Mouse (Mus musculus) lung, embryonic 16.5 days (tissue): Measurements from ENCODE around the gene Ppil2. TPM values are rescaled to one million over a fixed set of nuclear protein-coding genes. Genes with fewer than 3 reads are reported as not detected.

Experiments used
- ATAC-seq: fragments of 200-750 bp; cut with Nextera tagmentation; 2 replicates; pipeline ENCODE4 v1.8.0; 2017; ENCODE audit warnings: low read depth, mild to moderate bottlenecking, moderate library complexity
- H3K27ac ChIP-seq: fragments of 300-500 bp; sonication (generic); 2 replicates; pipeline ENCODE4 v1.5.1; 2014; ENCODE audit warnings: mild to moderate bottlenecking, control low read depth, low read length
- H3K27me3 ChIP-seq: fragments of 300-500 bp; sonication (generic); 2 replicates; pipeline ENCODE4 v1.6.1; 2014; ENCODE audit warnings: low read depth, low read length, mixed read lengths; ENCODE audit not compliant: control insufficient read depth, insufficient read depth
- H3K36me3 ChIP-seq: fragments of 300-500 bp; sonication (generic); 2 replicates; pipeline ENCODE4 v1.6.1; 2014; ENCODE audit warnings: low read length; ENCODE audit not compliant: control insufficient read depth, insufficient read depth
- H3K4me1 ChIP-seq: fragments of 300-500 bp; sonication (generic); replicated peaks from 2 replicates; pipeline ENCODE4 v1.6.1; 2014; ENCODE audit warnings: low read length, mixed read lengths; ENCODE audit not compliant: control insufficient read depth, insufficient read depth
- H3K4me2 ChIP-seq: fragments of 300-500 bp; sonication (generic); 2 replicates; pipeline ENCODE4 v1.6.1; 2014; ENCODE audit warnings: low read depth, low read length, control low read depth
- H3K4me3 ChIP-seq: fragments of 300-500 bp; sonication (generic); 2 replicates; pipeline ENCODE4 v1.5.1; 2014; ENCODE audit warnings: mild to moderate bottlenecking, low read length, control low read depth
- H3K9ac ChIP-seq: fragments of 300-500 bp; sonication (generic); 2 replicates; pipeline ENCODE4 v1.6.1; 2014; ENCODE audit warnings: low read length, control low read depth
- H3K9me3 ChIP-seq: fragments of 300-500 bp; sonication (generic); 2 replicates; pipeline ENCODE4 v1.6.1; 2016; ENCODE audit warnings: low read length; ENCODE audit not compliant: control insufficient read depth
- WGBS: fragments of 180-500 bp; shearing (Covaris S2); extraction: QIAGEN DNeasy Blood & Tissue Kit; methylation state at CpG from one replicate; pipeline ENCODE4 v1.1.7; 2014; 5-methylcytosine and 5-hydroxymethylcytosine counted together
- microRNA counts: library from miRNA; unstranded; fragments of <30 nt; microRNA quantifications from one replicate; lab custom pipeline; 2016
- microRNA-seq: library from miRNA; unstranded; fragments of <30 nt; microRNA quantifications from one replicate; pipeline ENCODE4, GENCODE M21; 2016
- polyA plus RNA-seq: library from polyadenylated mRNA; unstranded; fragments of >200 nt; fragmentation: Nextera tagmentation; extraction: Ambion mirVana; gene quantifications from 2 replicates; pipeline ENCODE4 v1.2.1, GENCODE M21; 2015

Gene Ppil2
- polyA plus RNA-seq, 1 experiment from 2014 or later = 146 TPM

- H3K4me3 ChIP-seq = no peak overlapping the region
- H3K4me1 ChIP-seq = no peaks in the 10 kb centered on the region
- no peak overlapping the region for H3K4me2 ChIP-seq
- 67% methylated on average over 3 of the region's 3 CpGs for WGBS
- ATAC-seq = no peak
- H3K27me3 ChIP-seq = no peaks in the 10 kb centered on the region
- H3K9me3 ChIP-seq = no peaks in the 10 kb centered on the region
- no peak overlapping the region for H3K27ac ChIP-seq
- H3K36me3 ChIP-seq = peaks cover 2% of the 10 kb centered on the region; the same call in 1 of the 2 replicates
- no peak overlapping the region for H3K9ac ChIP-seq
These were observed 57.2 kb downstream of the Ppil2 start for GRCm38 (mm10) chr16:17053903-17054302.

DNA sequence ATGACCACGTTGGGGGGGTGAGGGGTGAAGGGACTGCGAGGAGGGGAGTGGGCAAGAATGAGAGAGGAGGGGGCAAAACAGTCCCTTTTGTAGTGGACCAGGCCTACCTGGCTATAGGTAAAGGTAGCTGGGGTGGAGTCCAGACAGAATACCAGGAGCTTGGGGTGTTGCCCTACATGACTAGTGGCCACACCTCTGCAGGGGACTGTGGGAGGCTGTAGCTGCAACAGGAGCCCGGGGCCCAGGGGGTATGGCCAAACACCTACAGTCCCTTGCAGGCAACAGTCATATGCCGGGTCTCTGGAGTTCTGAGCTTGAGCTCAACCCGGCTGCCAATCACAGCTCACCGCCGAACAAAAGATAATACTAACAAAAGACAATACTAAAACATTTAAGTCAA is 59.0 kb downstream of the Ppil2 start:
- no peak overlapping the region for H3K4me2 ChIP-seq
- no peaks in the 10 kb centered on the region for H3K4me1 ChIP-seq
- peaks cover 8% of the 10 kb centered on the region; the same call in 1 of the 2 replicates for H3K36me3 ChIP-seq
- H3K27me3 ChIP-seq = no peaks in the 10 kb centered on the region
- 76% methylated on average over 7 of the region's 7 CpGs for WGBS
- no peak overlapping the region for H3K4me3 ChIP-seq
- H3K27ac ChIP-seq = no peak overlapping the region
- no peaks in the 10 kb centered on the region for H3K9me3 ChIP-seq
- H3K9ac ChIP-seq = no peak overlapping the region
- 0 out of 2 replicates have a peak, but pooled peaks have one; percentile 20 for ATAC-seq

DNA sequence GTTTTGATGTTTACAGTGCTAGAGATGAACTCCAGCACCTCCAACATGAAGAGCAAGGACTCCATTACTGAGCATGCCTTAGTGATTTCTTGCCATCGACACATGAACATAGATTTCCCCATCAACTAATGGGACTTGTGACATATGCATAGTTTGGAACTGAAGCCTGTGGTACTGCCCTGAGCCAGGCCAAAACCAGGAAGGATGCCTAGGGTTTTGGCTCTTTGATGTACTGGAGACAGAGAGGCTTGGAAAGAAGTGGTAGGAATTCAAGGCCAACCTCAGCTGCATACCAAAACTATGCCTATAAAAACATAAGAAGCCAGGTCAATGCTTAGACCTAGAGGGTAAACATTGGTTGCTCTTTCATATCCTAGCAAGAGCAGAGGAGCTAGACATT is 61.2 kb downstream of the Ppil2 start:
- no peak overlapping the region for H3K27ac ChIP-seq
- no peaks in the 10 kb centered on the region for H3K4me1 ChIP-seq
- no peak for ATAC-seq
- H3K4me3 ChIP-seq = no peak overlapping the region
- H3K27me3 ChIP-seq = no peaks in the 10 kb centered on the region
- H3K36me3 ChIP-seq = peaks cover 14% of the 10 kb centered on the region; the same call in 1 of the 2 replicates
- WGBS = 91% methylated on average over 1 of the region's 1 CpGs
- no peak overlapping the region for H3K9ac ChIP-seq
- no peak overlapping the region for H3K4me2 ChIP-seq
- H3K9me3 ChIP-seq = no peaks in the 10 kb centered on the region

DNA sequence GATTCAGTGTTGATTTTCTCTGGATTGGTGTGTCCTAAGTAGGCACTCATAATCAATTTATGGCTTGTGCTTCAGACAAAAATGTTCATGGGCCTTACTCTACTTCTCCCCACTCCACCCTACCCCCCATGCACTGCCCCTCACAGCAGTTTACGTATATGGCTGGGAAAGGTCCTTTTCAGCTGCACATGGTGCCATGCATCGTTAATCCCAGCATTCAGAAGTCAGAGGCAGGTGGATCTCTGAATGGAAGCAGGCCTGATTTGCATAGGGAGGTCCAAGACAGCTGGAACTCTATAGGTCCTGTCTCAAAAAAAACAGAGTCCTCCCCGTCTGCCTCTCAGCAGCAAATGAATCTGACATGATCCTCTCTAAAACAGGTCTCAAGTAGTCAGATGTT is 65.8 kb downstream of the Ppil2 start:
- no peak overlapping the region for H3K4me3 ChIP-seq
- no peaks in the 10 kb centered on the region for H3K9me3 ChIP-seq
- no peak overlapping the region for H3K9ac ChIP-seq
- no peak overlapping the region for H3K4me2 ChIP-seq
- no peak overlapping the region for H3K27ac ChIP-seq
- H3K27me3 ChIP-seq = no peaks in the 10 kb centered on the region
- no peak for ATAC-seq
- 79% methylated on average over 3 of the region's 3 CpGs for WGBS
- H3K4me1 ChIP-seq = no peaks in the 10 kb centered on the region
- H3K36me3 ChIP-seq = peaks cover 32% of the 10 kb centered on the region

- 89% methylated on average over 3 of the region's 3 CpGs for WGBS
- Histone ChIP-seq H3K4me2 (no peak overlapping the region), H3K4me1 (no peaks in the 10 kb centered on the region), H3K27ac (no peak overlapping the region), H3K4me3 (no peak overlapping the region), H3K9me3 (no peaks in the 10 kb centered on the region), H3K27me3 (no peaks in the 10 kb centered on the region), H3K36me3 (peaks cover 38% of the 10 kb centered on the region), H3K9ac (no peak overlapping the region)
- ATAC-seq = no peak
These were observed 66.7 kb downstream of the Ppil2 start for GRCm38 (mm10) chr16:17044320-17044719.

- peaks cover 45% of the 10 kb centered on the region for H3K36me3 ChIP-seq
- no peak overlapping the region for H3K27ac ChIP-seq
- 94% methylated on average over 1 of the region's 1 CpGs for WGBS
- H3K4me3 ChIP-seq = no peak overlapping the region
- no peaks in the 10 kb centered on the region for H3K9me3 ChIP-seq
- no peak overlapping the region for H3K4me2 ChIP-seq
- no peaks in the 10 kb centered on the region for H3K27me3 ChIP-seq
- ATAC-seq = no peak
- H3K4me1 ChIP-seq = no peaks in the 10 kb centered on the region
- H3K9ac ChIP-seq = no peak overlapping the region
These were observed 69.6 kb downstream of the Ppil2 start for GRCm38 (mm10) chr16:17041417-17041816.

GRCm38 (mm10) chr16:17040716-17041115 is 70.3 kb downstream of the Ppil2 start:
- peaks cover 49% of the 10 kb centered on the region for H3K36me3 ChIP-seq
- H3K9ac ChIP-seq = no peak overlapping the region
- H3K4me1 ChIP-seq = no peaks in the 10 kb centered on the region
- no peaks in the 10 kb centered on the region for H3K27me3 ChIP-seq
- ATAC-seq = no peak
- WGBS = 89% methylated on average over 3 of the region's 3 CpGs
- H3K27ac ChIP-seq = no peak overlapping the region
- H3K4me3 ChIP-seq = no peak overlapping the region
- H3K4me2 ChIP-seq = no peak overlapping the region
- no peaks in the 10 kb centered on the region for H3K9me3 ChIP-seq

MicroRNAs within 50 kb of the gene (microRNA counts, 519-probe panel; counts per million panel counts)
- microRNA mmu-miR-130b (lab: Ali Mortazavi, UCI) (4,014 counts per million, percentile 81 among the panel's probes with 10 or more counts), microRNA mmu-miR-301b (lab: Ali Mortazavi, UCI) (2,924 counts per million, percentile 56 among the panel's probes with 10 or more counts)

Small RNA genes lying within 50 kb of the gene (microRNA-seq; reads per million reads assigned to microRNA genes)
- gene Mir130b (4,123 reads per million, percentile 89 among the genes with 10 or more reads in this experiment), gene Mir301b (50.6 reads per million, percentile 43 among the genes with 10 or more reads in this experiment)

Other genes with a start within 250 kb of the Ppil2 start
- 0.41 and 0.93 TPM in 2 replicates for gene Igll1, start 247.3 kb downstream of the Ppil2 start, polyA plus RNA-seq
- 64.1 and 69.5 TPM in 2 replicates for gene Top3b, start 240.5 kb downstream of the Ppil2 start, polyA plus RNA-seq
- 2.6 and 4.7 TPM in 2 replicates for gene Vpreb1, start 240.4 kb downstream of the Ppil2 start, polyA plus RNA-seq
- gene Ppm1f, start 214.8 kb downstream of the Ppil2 start, polyA plus RNA-seq = 37.2 and 38.2 TPM in 2 replicates
- gene Mapk1, start 127.9 kb downstream of the Ppil2 start, polyA plus RNA-seq = 146 and 150 TPM in 2 replicates
- gene Ypel1, start 41.6 kb downstream of the Ppil2 start, polyA plus RNA-seq = 20.3 and 23.2 TPM in 2 replicates
- 23.8 and 28.7 TPM in 2 replicates for gene 2610318N02Rik, start 13.9 kb upstream of the Ppil2 start, polyA plus RNA-seq
- gene Sdf2l1, start 21.1 kb upstream of the Ppil2 start, polyA plus RNA-seq = 85.6 and 88.8 TPM in 2 replicates
- 6.1 and 6.2 TPM in 2 replicates for gene Ydjc, start 33.4 kb upstream of the Ppil2 start, polyA plus RNA-seq
- 0.20 and 0.44 TPM in 2 replicates for gene Ccdc116, start 36.0 kb upstream of the Ppil2 start, polyA plus RNA-seq
- 330 and 339 TPM in 2 replicates for gene Ube2l3, start 91.4 kb upstream of the Ppil2 start, polyA plus RNA-seq
- gene Rimbp3, start 97.3 kb upstream of the Ppil2 start, polyA plus RNA-seq = 0.16 and 0.20 TPM in 2 replicates
- 4.1 and 4.5 TPM in 2 replicates for gene Hic2, start 122.3 kb upstream of the Ppil2 start, polyA plus RNA-seq
- gene Tmem191c, start 164.8 kb upstream of the Ppil2 start, polyA plus RNA-seq = 8.5 and 9.7 TPM in 2 replicates
- 0.70 and 3.3 TPM in 2 replicates for gene Serpind1, start 220.1 kb upstream of the Ppil2 start, polyA plus RNA-seq